Comparison of ENCODE assay signal across 11 mouse cellular contexts in the genomic region with DNA sequence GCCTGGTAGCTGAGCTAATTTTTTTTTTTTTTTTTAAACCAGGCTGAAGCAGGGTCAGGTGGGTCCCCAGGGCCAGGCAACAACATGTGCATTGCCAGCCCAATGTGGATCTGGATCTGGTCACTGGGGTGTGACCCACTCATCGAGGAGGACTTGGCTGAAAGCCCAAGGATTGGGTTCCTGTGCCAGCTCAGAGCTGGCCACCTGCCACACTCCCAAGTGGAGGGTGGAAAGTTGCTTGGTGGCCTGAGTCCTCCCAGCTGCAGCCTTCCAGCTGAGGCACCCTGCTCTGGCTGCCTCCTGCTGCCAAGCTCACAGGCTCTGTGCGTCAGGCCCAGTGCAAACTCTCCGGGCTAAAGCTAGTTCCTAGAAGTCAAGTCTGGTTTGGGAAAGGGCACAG. TPM values are rescaled to one million over a fixed set of nuclear protein-coding genes. Genes with fewer than 3 reads are reported as not detected.
DNase-seq lines count a peak whose midpoint lies in the region; ATAC-seq lines count a peak whose summit lies in the region.
"Had no signal": no experiment of that assay in that cellular context is flagged by ENCODE, and none has a peak within 500 bp of the region (broad histone marks: within the 10 kb centered on the region; RNA-seq: fewer than 3 reads in every experiment).

No protein-coding gene starts in this region.

- H3K9me3 ChIP-seq in midbrain, embryonic 14.5 days (ENCODE audit: control insufficient read depth, low read length): no peaks in the 10 kb centered on the region
- H3K9me3 ChIP-seq in midbrain, embryonic 13.5 days: no peaks in the 10 kb centered on the region
- no peaks in the 10 kb centered on the region for H3K9me3 ChIP-seq in stomach, embryonic 16.5 days (replicated peaks; ENCODE audit: control insufficient read depth, low read length)
- H3K9me3 ChIP-seq in intestine, embryonic 15.5 days: no peaks in the 10 kb centered on the region
- no peaks in the 10 kb centered on the region for H3K9me3 ChIP-seq in forebrain, embryonic 12.5 days
- H3K9me3 ChIP-seq: liver, embryonic 13.5 days had no signal

- whole genome bisulfite sequencing in midbrain, embryonic 14.5 days: 50% methylated on average over 3 of the region's 3 CpGs
- 61% methylated on average over 3 of the region's 3 CpGs for WGBS in midbrain, embryonic 13.5 days
- WGBS in stomach, embryonic 16.5 days: 42% methylated on average over 3 of the region's 3 CpGs
- 59% methylated on average over 3 of the region's 3 CpGs for WGBS in intestine, embryonic 15.5 days
- WGBS in forebrain, embryonic 12.5 days: 72% methylated on average over 3 of the region's 3 CpGs

- no peak overlapping the region for H3K4me2 ChIP-seq in midbrain, embryonic 14.5 days (ENCODE audit: low read length)
- no peak overlapping the region for H3K4me2 ChIP-seq in midbrain, embryonic 13.5 days (replicated peaks)
- no peak overlapping the region for H3K4me2 ChIP-seq in stomach, embryonic 16.5 days (ENCODE audit: low read depth, low read length)
- H3K4me2 ChIP-seq in intestine, embryonic 15.5 days (replicated peaks): no peak overlapping the region
- no peak overlapping the region for H3K4me2 ChIP-seq in forebrain, embryonic 12.5 days
- H3K4me2 ChIP-seq: liver, embryonic 13.5 days had no signal

- peak; percentile 54 for DNase-seq in midbrain, embryonic 14.5 days
- peak; percentile 65 to 68 for DNase-seq in cerebellum, postnatal 14 days
- peak; percentile 87 to 92 for DNase-seq in kidney, postnatal 25 days
- DNase-seq in left cerebral cortex, adult 18-20 months (ENCODE audit: low spot score in 2 of 2): no peak
- DNase-seq: gastrocnemius, postnatal 10 days; liver, embryonic 13.5 days had no signal

- no peaks in the 10 kb centered on the region for H3K36me3 ChIP-seq in midbrain, embryonic 14.5 days (ENCODE audit: control insufficient read depth, insufficient read depth, low read length)
- no peaks in the 10 kb centered on the region for H3K36me3 ChIP-seq in midbrain, embryonic 13.5 days
- H3K36me3 ChIP-seq in stomach, embryonic 16.5 days (ENCODE audit: control insufficient read depth, insufficient read depth, low read length): no peaks in the 10 kb centered on the region
- no peaks in the 10 kb centered on the region for H3K36me3 ChIP-seq in intestine, embryonic 15.5 days
- H3K36me3 ChIP-seq in forebrain, embryonic 12.5 days (replicated peaks): no peaks in the 10 kb centered on the region
- H3K36me3 ChIP-seq: liver, embryonic 13.5 days had no signal

- H3K4me1 ChIP-seq in midbrain, embryonic 14.5 days (ENCODE audit: control insufficient read depth, insufficient read depth, low read length): peaks cover 10% of the 10 kb centered on the region; the same call in 1 of the 2 replicates
- peaks cover 12% of the 10 kb centered on the region for H3K4me1 ChIP-seq in midbrain, embryonic 13.5 days (replicated peaks)
- peaks cover 20% of the 10 kb centered on the region for H3K4me1 ChIP-seq in stomach, embryonic 16.5 days (ENCODE audit: control insufficient read depth, insufficient read depth, low read length)
- peaks cover 14% of the 10 kb centered on the region for H3K4me1 ChIP-seq in intestine, embryonic 15.5 days (replicated peaks)
- H3K4me1 ChIP-seq in forebrain, embryonic 12.5 days: peaks cover 15% of the 10 kb centered on the region

- no peak overlapping the region for H3K27ac ChIP-seq in midbrain, embryonic 14.5 days (replicated peaks; ENCODE audit: low read depth, low read length)
- no peak overlapping the region for H3K27ac ChIP-seq in midbrain, embryonic 13.5 days
- H3K27ac ChIP-seq in stomach, embryonic 16.5 days (ENCODE audit: low read length): no peak overlapping the region
- H3K27ac ChIP-seq in intestine, embryonic 15.5 days: no peak overlapping the region
- no peak overlapping the region for H3K27ac ChIP-seq in forebrain, embryonic 12.5 days
- H3K27ac ChIP-seq: liver, embryonic 13.5 days had no signal

- H3K27me3 ChIP-seq in midbrain, embryonic 14.5 days (ENCODE audit: control insufficient read depth, insufficient read depth, low read length): peaks cover 56% of the 10 kb centered on the region
- H3K27me3 ChIP-seq in midbrain, embryonic 13.5 days: peaks cover 59% of the 10 kb centered on the region
- peaks cover 27% of the 10 kb centered on the region for H3K27me3 ChIP-seq in stomach, embryonic 16.5 days (ENCODE audit: control insufficient read depth, insufficient read depth, low read length)
- H3K27me3 ChIP-seq in intestine, embryonic 15.5 days (replicated peaks): peaks cover 32% of the 10 kb centered on the region
- H3K27me3 ChIP-seq in forebrain, embryonic 12.5 days: peaks cover 70% of the 10 kb centered on the region

- H3K9ac ChIP-seq in midbrain, embryonic 14.5 days (replicated peaks; ENCODE audit: low read length): no peak overlapping the region
- no peak overlapping the region for H3K9ac ChIP-seq in midbrain, embryonic 13.5 days (replicated peaks)
- no peak overlapping the region for H3K9ac ChIP-seq in stomach, embryonic 16.5 days (ENCODE audit: low read length)
- H3K9ac ChIP-seq in intestine, embryonic 15.5 days: no peak overlapping the region
- no peak overlapping the region for H3K9ac ChIP-seq in forebrain, embryonic 12.5 days
- H3K9ac ChIP-seq: liver, embryonic 13.5 days had no signal

- H3K4me3 ChIP-seq in midbrain, embryonic 14.5 days (replicated peaks; ENCODE audit: low read depth, low read length): no peak overlapping the region
- H3K4me3 ChIP-seq in midbrain, embryonic 13.5 days (replicated peaks): no peak overlapping the region
- H3K4me3 ChIP-seq in stomach, embryonic 16.5 days (replicated peaks; ENCODE audit: low read length): no peak overlapping the region
- no peak overlapping the region for H3K4me3 ChIP-seq in intestine, embryonic 15.5 days (replicated peaks)
- H3K4me3 ChIP-seq in forebrain, embryonic 12.5 days (replicated peaks): no peak overlapping the region
- H3K4me3 ChIP-seq: liver, embryonic 13.5 days had no signal

- no peak for ATAC-seq in midbrain, embryonic 14.5 days (ENCODE audit: low FRiP score, low TSS enrichment)
- ATAC-seq in midbrain, embryonic 13.5 days: no peak
- ATAC-seq in stomach, embryonic 16.5 days (ENCODE audit: insufficient read depth, low FRiP score): 0 out of 2 replicates have a peak, but pooled peaks have one; percentile 36
- no peak for ATAC-seq in intestine, embryonic 15.5 days
- ATAC-seq in forebrain, embryonic 12.5 days (ENCODE audit: low FRiP score): no peak

RNA-seq across cellular contexts. Expression of a gene that starts 2.3 kb away (rescaled TPM):
- polyA plus RNA-seq in midbrain, embryonic 14.5 days (2014; fragmentation: Nextera tagmentation; extraction: Ambion mirVana): 1.9 and 2.4 TPM in 2 replicates
- polyA plus RNA-seq in midbrain, embryonic 13.5 days (2015; fragmentation: Nextera tagmentation; extraction: Ambion mirVana): 0.45 and 0.92 TPM in 2 replicates
- polyA plus RNA-seq in stomach, embryonic 16.5 days (2015; fragmentation: Nextera tagmentation; extraction: Ambion mirVana): 0.80 and 1.1 TPM in 2 replicates
- 1.5 and 2.5 TPM in 2 replicates for polyA plus RNA-seq in intestine, embryonic 15.5 days (2015; fragmentation: Nextera tagmentation; extraction: Ambion mirVana)
- 100 to 1,000 TPM; 109 to 128 TPM for total RNA-seq in left cerebral cortex, adult 18-20 months (2021)
- polyA plus RNA-seq in forebrain, embryonic 12.5 days (2016; fragmentation: Nextera tagmentation; extraction: Ambion mirVana): 0.13 and 0.14 TPM in 2 replicates
- total RNA-seq: neutrophil, adult 5-6 weeks had no signal
- polyA plus RNA-seq: liver, embryonic 13.5 days had no signal

Comparison
In these comparisons a context has a peak if more than half of its experiments do, and no peak if none do; other contexts are left out.
1. DNase-seq: peak in midbrain, embryonic 14.5 days (single experiment), cerebellum, postnatal 14 days (2 of 2) and kidney, postnatal 25 days (2 of 2); none in left cerebral cortex, adult 18-20 months (0 of 2).